Mouse (Mus musculus): ENCODE data around the gene Cenpp.

GRCm38 (mm10) chr13:49651781-49652351, 719 bp downstream of the Cenpp start:
- TF ChIP-seq CTCF (IDR thresholded peaks at IDR 0.05) (no peak), EP300 (IDR thresholded peaks at IDR 0.05; ENCODE audit: insufficient read depth, low read depth, low read length) (no peak)

All from heart, adult 2 months (tissue).